Mouse (Mus musculus) megakaryocyte, embryonic 14.5 days (primary cell): ENCODE measurements at regions not wholly inside any gene's neighbourhood (a gene's known extent, or its start where the extent isn't known, plus 50 kb on each side); places are given as distances from the start of the nearest gene placed in this dataset.

Experiments
- FLI1 ChIP-seq: IDR thresholded peaks from 2 replicates; pipeline ENCODE4 v1.6.1; 2012; ENCODE audit warnings: low read length, inconsistent platforms, mixed read lengths
- GATA1 ChIP-seq: IDR thresholded peaks from 3 replicates; pipeline ENCODE4 v1.6.1; 2012; ENCODE audit warnings: mixed read lengths, low read length, inconsistent platforms, borderline replicate concordance

GRCm38 (mm10) chr7:111245488-111245887 is 162.7 kb upstream of the Eif4g2 start:
- TF ChIP-seq GATA1 (no peak), FLI1 (no peak)
